Mouse (Mus musculus) neural tube, embryonic 14.5 days (tissue): ENCODE results near the gene Clec16a. TPM values are rescaled to one million over a fixed set of nuclear protein-coding genes. Genes with fewer than 3 reads are reported as not detected.

Experiments used
- ATAC-seq: fragments of 200-750 bp; cut with Nextera tagmentation; 2 replicates; pipeline ENCODE4 v1.8.0; 2017; ENCODE audit warnings: low read depth, mild to moderate bottlenecking, moderate TSS enrichment, moderate library complexity
- H3K27ac ChIP-seq: fragments of 300-500 bp; sonication (generic); 2 replicates; pipeline ENCODE4 v1.5.1; 2014; ENCODE audit warnings: low read depth, mild to moderate bottlenecking, control low read depth, low read length, moderate library complexity, mixed read lengths
- H3K27me3 ChIP-seq: fragments of 300-500 bp; sonication (generic); 2 replicates; pipeline ENCODE4 v1.6.1; 2014; ENCODE audit warnings: low read length; ENCODE audit not compliant: control insufficient read depth, insufficient read depth
- H3K36me3 ChIP-seq: fragments of 300-500 bp; sonication (generic); 2 replicates; pipeline ENCODE4 v1.6.1; 2014; ENCODE audit warnings: low read length, mixed read lengths; ENCODE audit not compliant: control insufficient read depth, insufficient read depth
- H3K4me1 ChIP-seq: fragments of 300-500 bp; sonication (generic); 2 replicates; pipeline ENCODE4 v1.6.1; 2014; ENCODE audit warnings: low read length; ENCODE audit not compliant: control insufficient read depth, insufficient read depth
- H3K4me2 ChIP-seq: fragments of 300-500 bp; sonication (generic); 2 replicates; pipeline ENCODE4 v1.6.1; 2014; ENCODE audit warnings: mild to moderate bottlenecking, low read depth, low read length, control low read depth
- H3K4me3 ChIP-seq: fragments of 300-500 bp; sonication (generic); 2 replicates; pipeline ENCODE4 v1.5.1; 2014; ENCODE audit warnings: low read depth, low read length, control low read depth, mixed read lengths
- H3K9ac ChIP-seq: fragments of 300-500 bp; sonication (generic); replicated peaks from 2 replicates; pipeline ENCODE4 v1.6.1; 2014; ENCODE audit warnings: low read depth, mild to moderate bottlenecking, control low read depth, low read length, mixed read lengths
- H3K9me3 ChIP-seq: fragments of 300-500 bp; sonication (generic); 2 replicates; pipeline ENCODE4 v1.6.1; 2016; ENCODE audit warnings: low read length; ENCODE audit not compliant: control insufficient read depth
- WGBS: fragments of 180-500 bp; shearing (Covaris S2); extraction: QIAGEN DNeasy Blood & Tissue Kit; methylation state at CpG from one replicate; pipeline ENCODE4 v1.1.7; 2014; 5-methylcytosine and 5-hydroxymethylcytosine counted together
- polyA plus RNA-seq: library from polyadenylated mRNA; unstranded; fragments of >200 nt; fragmentation: Nextera tagmentation; extraction: Ambion mirVana; gene quantifications from 2 replicates; pipeline ENCODE4 v1.2.1, GENCODE M21; 2014

The Clec16a gene
- polyA plus RNA-seq, 1 experiment from 2014 or later, result 89.2 TPM

- no peak overlapping the region for H3K4me3 ChIP-seq
- no peaks in the 10 kb centered on the region for H3K36me3 ChIP-seq
- H3K9ac ChIP-seq, result no peak overlapping the region
- no peak overlapping the region for H3K4me2 ChIP-seq
- ATAC-seq, result no peak
- no peaks in the 10 kb centered on the region for H3K4me1 ChIP-seq
- no peaks in the 10 kb centered on the region for H3K9me3 ChIP-seq
- WGBS, result 65% methylated on average over 6 of the region's 6 CpGs
- H3K27me3 ChIP-seq, result no peaks in the 10 kb centered on the region
- no peak overlapping the region for H3K27ac ChIP-seq
Observed at GRCm38 (mm10) chr16:10756168-10756567, 211.0 kb downstream of the Clec16a start.

GRCm38 (mm10) chr16:10761182-10761581, 216.0 kb downstream of the Clec16a start:
- Histone ChIP-seq H3K27ac (no peak overlapping the region), H3K4me3 (no peak overlapping the region), H3K9me3 (no peaks in the 10 kb centered on the region), H3K9ac (no peak overlapping the region), H3K4me1 (no peaks in the 10 kb centered on the region), H3K27me3 (no peaks in the 10 kb centered on the region), H3K36me3 (no peaks in the 10 kb centered on the region), H3K4me2 (no peak overlapping the region)
- WGBS, result 79% methylated on average over 7 of the region's 8 CpGs
- ATAC-seq, result no peak

- no peak for ATAC-seq
- 73% methylated on average over 5 of the region's 5 CpGs for WGBS
- no peak overlapping the region for H3K27ac ChIP-seq
Observed at GRCm38 (mm10) chr16:10762569-10763180, 217.5 kb downstream of the Clec16a start.

GRCm38 (mm10) chr16:10763540-10764264, 218.6 kb downstream of the Clec16a start:
- Histone ChIP-seq H3K4me1 (no peaks in the 10 kb centered on the region), H3K27me3 (no peaks in the 10 kb centered on the region), H3K9ac (no peak overlapping the region), H3K4me3 (no peak overlapping the region), H3K9me3 (no peaks in the 10 kb centered on the region), H3K36me3 (no peaks in the 10 kb centered on the region), H3K27ac (no peak overlapping the region), H3K4me2 (no peak overlapping the region)
- ATAC-seq, result no peak
- 71% methylated on average over 6 of the region's 6 CpGs for WGBS

More at GRCm38 (mm10) chr16:10762569-10763180, 217.5 kb downstream of the Clec16a start:
- Histone ChIP-seq H3K4me1 (no peaks in the 10 kb centered on the region), H3K36me3 (no peaks in the 10 kb centered on the region), H3K4me3 (no peak overlapping the region), H3K9ac (no peak overlapping the region), H3K27me3 (no peaks in the 10 kb centered on the region), H3K4me2 (no peak overlapping the region), H3K9me3 (no peaks in the 10 kb centered on the region)

GRCm38 (mm10) chr16:10764323-10764722, 219.2 kb downstream of the Clec16a start:
- H3K9ac ChIP-seq, result no peak overlapping the region
- H3K27me3 ChIP-seq, result no peaks in the 10 kb centered on the region
- no peak overlapping the region for H3K4me2 ChIP-seq
- no peak overlapping the region for H3K4me3 ChIP-seq
- no peak for ATAC-seq
- H3K27ac ChIP-seq, result no peak overlapping the region
- H3K36me3 ChIP-seq, result no peaks in the 10 kb centered on the region
- no peaks in the 10 kb centered on the region for H3K9me3 ChIP-seq
- H3K4me1 ChIP-seq, result no peaks in the 10 kb centered on the region
- WGBS, result 77% methylated on average over 2 of the region's 2 CpGs

- ATAC-seq, result no peak
- no peak overlapping the region for H3K27ac ChIP-seq
- WGBS, result 63% methylated on average over 4 of the region's 4 CpGs
Observed at GRCm38 (mm10) chr16:10767158-10767557, 222.0 kb downstream of the Clec16a start.

GRCm38 (mm10) chr16:10768821-10769220, 223.7 kb downstream of the Clec16a start:
- Histone ChIP-seq H3K9me3 (no peaks in the 10 kb centered on the region), H3K4me1 (no peaks in the 10 kb centered on the region), H3K27ac (no peak overlapping the region), H3K4me3 (no peak overlapping the region), H3K9ac (no peak overlapping the region), H3K27me3 (no peaks in the 10 kb centered on the region), H3K36me3 (no peaks in the 10 kb centered on the region), H3K4me2 (no peak overlapping the region)
- WGBS, result 70% methylated on average over 9 of the region's 9 CpGs
- ATAC-seq, result no peak

More at GRCm38 (mm10) chr16:10767158-10767557, 222.0 kb downstream of the Clec16a start:
- H3K36me3 ChIP-seq, result no peaks in the 10 kb centered on the region
- no peak overlapping the region for H3K4me2 ChIP-seq
- H3K9ac ChIP-seq, result no peak overlapping the region
- no peaks in the 10 kb centered on the region for H3K4me1 ChIP-seq
- no peaks in the 10 kb centered on the region for H3K9me3 ChIP-seq
- no peaks in the 10 kb centered on the region for H3K27me3 ChIP-seq
- H3K4me3 ChIP-seq, result no peak overlapping the region

GRCm38 (mm10) chr16:10769661-10770060, 224.5 kb downstream of the Clec16a start:
- Histone ChIP-seq H3K27me3 (no peaks in the 10 kb centered on the region), H3K4me2 (no peak overlapping the region), H3K4me1 (no peaks in the 10 kb centered on the region), H3K4me3 (no peak overlapping the region), H3K9ac (no peak overlapping the region), H3K36me3 (no peaks in the 10 kb centered on the region), H3K27ac (no peak overlapping the region), H3K9me3 (no peaks in the 10 kb centered on the region)
- 66% methylated on average over 2 of the region's 2 CpGs for WGBS
- ATAC-seq, result no peak

- Histone ChIP-seq H3K27me3 (no peaks in the 10 kb centered on the region), H3K4me1 (no peaks in the 10 kb centered on the region), H3K9ac (no peak overlapping the region), H3K4me2 (no peak overlapping the region), H3K4me3 (no peak overlapping the region), H3K36me3 (no peaks in the 10 kb centered on the region), H3K27ac (no peak overlapping the region), H3K9me3 (no peaks in the 10 kb centered on the region)
- WGBS, result 56% methylated on average over 4 of the region's 4 CpGs
- ATAC-seq, result peak; percentile 41; the same call in 1 of the 2 replicates
Observed at GRCm38 (mm10) chr16:10770531-10771325, 225.6 kb downstream of the Clec16a start.
